Mouse (Mus musculus) hindbrain, embryonic 11.5 days (tissue): ENCODE measurements around the gene Hif3a. TPM values are rescaled to one million over a fixed set of nuclear protein-coding genes. Genes with fewer than 3 reads are reported as not detected.

Experiments
- ATAC-seq: fragments of 200-750 bp; cut with Nextera tagmentation; 2 replicates; pipeline ENCODE4 v1.8.0; 2017; ENCODE audit warnings: mild to moderate bottlenecking, moderate TSS enrichment, moderate library complexity; ENCODE audit not compliant: low FRiP score
- DNase-seq: peaks from one replicate; pipeline ENCODE4 v3.0.0-alpha.2; 2015; ENCODE audit warnings: low spot score
- H3K27ac ChIP-seq: fragments of 300-500 bp; sonication (generic); 2 replicates; pipeline ENCODE4 v1.5.1; 2014; ENCODE audit warnings: mild to moderate bottlenecking, low read depth, low read length
- H3K27me3 ChIP-seq: fragments of 300-500 bp; sonication (generic); 2 replicates; pipeline ENCODE4 v1.6.1; 2014; ENCODE audit warnings: mild to moderate bottlenecking, low read length, moderate library complexity, mixed read lengths; ENCODE audit not compliant: control insufficient read depth, insufficient read depth
- H3K36me3 ChIP-seq: fragments of 300-500 bp; sonication (generic); 2 replicates; pipeline ENCODE4 v1.6.1; 2014; ENCODE audit warnings: mild to moderate bottlenecking, low read length, moderate library complexity, mixed read lengths; ENCODE audit not compliant: control insufficient read depth, insufficient read depth
- H3K4me1 ChIP-seq: fragments of 300-500 bp; sonication (generic); replicated peaks from 2 replicates; pipeline ENCODE4 v1.6.1; 2014; ENCODE audit warnings: low read length, mixed read lengths; ENCODE audit not compliant: control insufficient read depth, insufficient read depth
- H3K4me2 ChIP-seq: fragments of 300-500 bp; sonication (generic); replicated peaks from 2 replicates; pipeline ENCODE4 v1.6.1; 2014; ENCODE audit warnings: mild to moderate bottlenecking, low read depth, low read length
- H3K4me3 ChIP-seq: fragments of 300-500 bp; sonication (generic); 2 replicates; pipeline ENCODE4 v1.5.1; 2014; ENCODE audit warnings: low read depth, low read length
- H3K9ac ChIP-seq: fragments of 300-500 bp; sonication (generic); 2 replicates; pipeline ENCODE4 v1.6.1; 2014; ENCODE audit warnings: low read depth, low read length
- H3K9me3 ChIP-seq: fragments of 300-500 bp; sonication (generic); 2 replicates; pipeline ENCODE4 v1.6.1; 2016; ENCODE audit warnings: low read length; ENCODE audit not compliant: control insufficient read depth
- WGBS: fragments of 180-500 bp; shearing (Covaris S2); extraction: QIAGEN DNeasy Blood & Tissue Kit; methylation state at CpG from one replicate; pipeline ENCODE4 v1.1.7; 2014; 5-methylcytosine and 5-hydroxymethylcytosine counted together
- polyA plus RNA-seq: library from polyadenylated mRNA; unstranded; fragments of >200 nt; fragmentation: Nextera tagmentation; extraction: Ambion mirVana; gene quantifications from 2 replicates; pipeline ENCODE4 v1.2.1, GENCODE M21; 2014

Hif3a gene
- polyA plus RNA-seq, 1 experiment from 2014 or later = 4.9 TPM

- ATAC-seq (no peak), DNase-seq (no peak)
- Histone ChIP-seq H3K27ac (no peak overlapping the region), H3K4me3 (no peak overlapping the region), H3K9ac (no peak overlapping the region), H3K4me1 (peaks cover 14% of the 10 kb centered on the region; the same call in 1 of the 2 replicates), H3K4me2 (no peak overlapping the region), H3K27me3 (peaks cover 10% of the 10 kb centered on the region), H3K9me3 (no peaks in the 10 kb centered on the region), H3K36me3 (no peaks in the 10 kb centered on the region)
- 89% methylated on average over 3 of the region's 3 CpGs for WGBS
These were observed 2.8 kb downstream of the Hif3a start for GRCm38 (mm10) chr7:17059463-17059844.

- 68% methylated on average over 8 of the region's 8 CpGs for WGBS
- H3K27me3 ChIP-seq = peaks cover 10% of the 10 kb centered on the region
- no peak overlapping the region for H3K9ac ChIP-seq
- DNase-seq = peak; percentile 37
- peaks cover 14% of the 10 kb centered on the region; the same call in 1 of the 2 replicates for H3K4me1 ChIP-seq
- H3K27ac ChIP-seq = peak overlapping the region; percentile 51; the same call in 1 of the 2 replicates
- no peak overlapping the region for H3K4me3 ChIP-seq
- H3K36me3 ChIP-seq = no peaks in the 10 kb centered on the region
- no peaks in the 10 kb centered on the region for H3K9me3 ChIP-seq
- no peak overlapping the region for H3K4me2 ChIP-seq
- no peak; the same call in 1 of the 2 replicates for ATAC-seq
These were observed 3.3 kb downstream of the Hif3a start for GRCm38 (mm10) chr7:17058816-17059462.

GRCm38 (mm10) chr7:17058071-17058689 is 4.0 kb downstream of the Hif3a start:
- ATAC-seq (peak; percentile 41), DNase-seq (peak; percentile 56)
- Histone ChIP-seq H3K9me3 (no peaks in the 10 kb centered on the region), H3K4me2 (peak overlapping the region; percentile 19; the same call in 1 of the 2 replicates), H3K9ac (no peak overlapping the region), H3K4me3 (no peak overlapping the region), H3K4me1 (peaks cover 14% of the 10 kb centered on the region; the same call in 1 of the 2 replicates), H3K27me3 (peaks cover 10% of the 10 kb centered on the region), H3K36me3 (no peaks in the 10 kb centered on the region), H3K27ac (peak overlapping the region; percentile 51; the same call in 1 of the 2 replicates)
- 4% methylated on average over 15 of the region's 16 CpGs for WGBS

- Histone ChIP-seq H3K27me3 (peaks cover 3% of the 10 kb centered on the region; the same call in 1 of the 2 replicates), H3K9me3 (no peaks in the 10 kb centered on the region), H3K27ac (peak overlapping the region; percentile 24; the same call in 1 of the 2 replicates), H3K4me1 (peaks cover 14% of the 10 kb centered on the region; the same call in 1 of the 2 replicates), H3K4me2 (peak overlapping the region; percentile 73), H3K36me3 (no peaks in the 10 kb centered on the region), H3K4me3 (peak overlapping the region; percentile 41), H3K9ac (peak overlapping the region; percentile 34; the same call in 1 of the 2 replicates)
- ATAC-seq = peak; percentile 12; the same call in 1 of the 2 replicates
- WGBS = 39% methylated on average over 14 of the region's 14 CpGs
- DNase-seq = peak; percentile 41
These were observed 5.4 kb downstream of the Hif3a start for GRCm38 (mm10) chr7:17056601-17057523.

GRCm38 (mm10) chr7:17056081-17056581 is 6.1 kb downstream of the Hif3a start:
- peaks cover 3% of the 10 kb centered on the region; the same call in 1 of the 2 replicates for H3K27me3 ChIP-seq
- peak overlapping the region; percentile 73 for H3K4me2 ChIP-seq
- no peaks in the 10 kb centered on the region for H3K36me3 ChIP-seq
- H3K9me3 ChIP-seq = no peaks in the 10 kb centered on the region
- under 1% methylated on average over 37 of the region's 42 CpGs for WGBS
- H3K4me1 ChIP-seq = peaks cover 14% of the 10 kb centered on the region; the same call in 1 of the 2 replicates
- peak overlapping the region; percentile 41 for H3K4me3 ChIP-seq
- ATAC-seq = peak; percentile 58
- H3K27ac ChIP-seq = peak overlapping the region; percentile 24; the same call in 1 of the 2 replicates
- H3K9ac ChIP-seq = peak overlapping the region; percentile 34; the same call in 1 of the 2 replicates
- peak; percentile 67 for DNase-seq

- Histone ChIP-seq H3K36me3 (no peaks in the 10 kb centered on the region), H3K9me3 (no peaks in the 10 kb centered on the region), H3K9ac (no peak overlapping the region), H3K27ac (no peak overlapping the region), H3K27me3 (peaks cover 3% of the 10 kb centered on the region; the same call in 1 of the 2 replicates), H3K4me2 (no peak overlapping the region), H3K4me3 (no peak overlapping the region), H3K4me1 (peaks cover 14% of the 10 kb centered on the region; the same call in 1 of the 2 replicates)
- DNase-seq (no peak), ATAC-seq (no peak)
- 90% methylated on average over 4 of the region's 4 CpGs for WGBS
These were observed 6.8 kb downstream of the Hif3a start for GRCm38 (mm10) chr7:17055287-17055946.

GRCm38 (mm10) chr7:17054325-17054989 is 7.8 kb downstream of the Hif3a start:
- no peak for ATAC-seq
- no peak for DNase-seq
- 87% methylated on average over 15 of the region's 16 CpGs for WGBS

More at GRCm38 (mm10) chr7:17054325-17054989, 7.8 kb downstream of the Hif3a start:
- Histone ChIP-seq H3K9me3 (no peaks in the 10 kb centered on the region), H3K4me1 (peaks cover 14% of the 10 kb centered on the region; the same call in 1 of the 2 replicates), H3K36me3 (no peaks in the 10 kb centered on the region), H3K4me2 (no peak overlapping the region), H3K27me3 (peaks cover 3% of the 10 kb centered on the region; the same call in 1 of the 2 replicates), H3K9ac (no peak overlapping the region), H3K27ac (no peak overlapping the region), H3K4me3 (no peak overlapping the region)
